Mouse (Mus musculus) ES-E14 (cell line): ENCODE results near the gene Tfdp2. TPM values are rescaled to one million over a fixed set of nuclear protein-coding genes. Genes with fewer than 3 reads are reported as not detected.
A peak's percentile ranks its signal among the peaks of the same experiment; 100 is the strongest.
"Not testable (repeated sequence)": the region's sequence is repeated elsewhere in the genome, so short reads cannot be mapped to it uniquely, and the experiment has no call there.

ENCODE experiments used
- DNase-seq: peaks from one replicate; pipeline ENCODE4 v3.0.0-alpha.2; 2013; ENCODE audit warnings: low read depth, low spot score
- H3K27ac ChIP-seq: 2 replicates; pipeline ENCODE4 v1.5.1; 2012; ENCODE audit warnings: low read depth, mild to moderate bottlenecking, low read length, moderate library complexity, mixed read lengths; ENCODE audit not compliant: poor library complexity, insufficient read depth, severe bottlenecking
- H3K36me3 ChIP-seq: 2 replicates; pipeline ENCODE4 v1.6.1; 2012; ENCODE audit warnings: mild to moderate bottlenecking, low read length, moderate library complexity, mixed read lengths; ENCODE audit not compliant: control insufficient read depth, poor library complexity, insufficient read depth, severe bottlenecking
- H3K4me1 ChIP-seq, 2 experiments: fragments of 150-350 bp in 1 of 2; sonication (generic) in 1 of 2; 2 replicates each; pipeline ENCODE4 v1.6.1; 2012; ENCODE audit warnings: low read length in 2 of 2, mild to moderate bottlenecking in 1 of 2, mixed read lengths in 1 of 2; ENCODE audit not compliant: control insufficient read depth in 2 of 2, insufficient read depth in 2 of 2, poor library complexity in 1 of 2
- H3K4me3 ChIP-seq, 2 experiments: fragments of 150-350 bp in 1 of 2; sonication (generic) in 1 of 2; 2 replicates each; pipeline ENCODE4 v1.5.1; 2012; ENCODE audit warnings: low read length in 2 of 2, low read depth in 1 of 2, mild to moderate bottlenecking in 1 of 2, mixed read lengths in 1 of 2; ENCODE audit not compliant: insufficient read depth in 1 of 2, poor library complexity in 1 of 2, severe bottlenecking in 1 of 2
- H3K9ac ChIP-seq: 2 replicates; pipeline ENCODE4 v1.6.1; 2012; ENCODE audit warnings: low read depth, mild to moderate bottlenecking, low read length, mixed read lengths; ENCODE audit not compliant: poor library complexity, insufficient read depth, severe bottlenecking
- H3K9me3 ChIP-seq: fragments of 150-350 bp; sonication (generic); 2 replicates; pipeline ENCODE4 v1.6.1; 2012; ENCODE audit warnings: low read depth, mild to moderate bottlenecking, low read length; ENCODE audit not compliant: control insufficient read depth, insufficient read depth
- CHD2 ChIP-seq: IDR thresholded peaks from 2 replicates; pipeline ENCODE4 v1.6.1; 2014; ENCODE audit warnings: mild to moderate bottlenecking, low read depth, low read length, inconsistent platforms
- HCFC1 ChIP-seq: IDR thresholded peaks from 2 replicates; pipeline ENCODE4 v1.6.1; 2012; ENCODE audit warnings: low read length, inconsistent platforms, borderline replicate concordance; ENCODE audit not compliant: insufficient read depth
- MAFK ChIP-seq: IDR thresholded peaks from 2 replicates; pipeline ENCODE4 v1.6.1; 2014; ENCODE audit warnings: mild to moderate bottlenecking, low read depth, low read length, inconsistent platforms; ENCODE audit not compliant: insufficient read depth
- ZC3H11A ChIP-seq: IDR thresholded peaks from 2 replicates; pipeline ENCODE4 v1.6.1; 2012; ENCODE audit warnings: low read depth, mild to moderate bottlenecking, inconsistent platforms, low read length, borderline replicate concordance
- ZNF384 ChIP-seq: IDR thresholded peaks from 2 replicates; pipeline ENCODE4 v1.6.1; 2012; ENCODE audit warnings: low read depth, low read length, inconsistent platforms
- in situ Hi-C, 2 experiments: fragments of 600-800 bp; cut with MboI; formaldehyde crosslinking; loops; one replicate each; pipeline ENCODE4 v1.15.1; 2025; ENCODE audit warnings: low sequenced_read_pairs in 2 of 2, inconsistent platforms in 1 of 2; ENCODE audit not compliant: unreplicated experiment in 2 of 2
- total RNA-seq: library from RNA; depleted of rRNA; stranded (reverse); fragments of 300-350 nt; gene quantifications from 2 replicates; pipeline ENCODE4 v1.2.3, GENCODE M21; 2012

The Tfdp2 gene
- total RNA-seq, 1 experiment = 45.6 TPM

DNA sequence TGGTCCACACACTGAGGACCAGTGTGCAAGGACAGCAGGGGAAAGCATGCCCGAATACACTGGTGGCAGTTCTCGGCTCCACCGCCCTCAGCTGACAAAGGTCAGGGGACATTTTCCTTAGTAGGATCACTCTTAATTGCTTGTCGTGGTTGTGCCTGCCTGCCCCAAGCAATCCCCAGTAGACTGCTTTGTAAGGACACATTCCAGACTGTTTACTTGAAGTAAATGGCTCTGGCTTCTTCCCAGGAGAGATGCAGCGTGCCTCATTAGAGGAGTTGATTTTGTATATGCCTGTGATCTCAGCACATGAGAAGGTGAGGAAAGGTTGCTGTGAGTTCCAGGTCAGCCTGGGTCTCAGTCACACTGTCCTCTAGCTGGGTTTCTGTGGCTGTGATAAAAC, 33.7 kb upstream of the Tfdp2 start:
- Histone ChIP-seq H3K27ac (peak overlapping the region; percentile 41; the same call in 1 of the 2 replicates), H3K4me1 (peaks cover 6 to 12% of the 10 kb centered on the region in 2 experiments)

DNA sequence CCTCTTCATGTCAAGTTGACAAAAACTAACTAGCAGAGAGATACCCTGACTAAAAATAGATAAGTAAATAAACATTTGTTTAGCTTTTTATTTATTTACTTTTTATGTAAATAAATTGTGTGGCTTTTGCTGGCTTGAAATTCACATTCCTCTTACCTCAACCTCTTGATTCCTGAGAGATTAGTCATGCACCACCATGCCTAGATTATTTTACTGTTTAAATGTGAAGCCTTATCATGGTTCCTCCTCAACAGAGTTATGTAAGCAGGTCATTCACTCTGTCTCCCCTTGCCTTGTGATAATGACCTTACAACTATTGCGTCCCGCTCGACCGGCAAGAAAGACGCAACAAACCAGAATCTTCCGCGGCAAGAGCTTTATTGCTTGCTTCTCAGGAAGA, 32.6 kb upstream of the Tfdp2 start:
- TF ChIP-seq HCFC1 = no peak
- TF ChIP-seq ZC3H11A = no peak
- no peak for TF ChIP-seq CHD2
- TF ChIP-seq MAFK = no peak
- TF ChIP-seq ZNF384 = no peak
- Histone ChIP-seq H3K4me3 (peak overlapping the region in 1 of 2 experiments; percentile 20; a peak in 2 of 4 replicates), H3K9ac (0 out of 2 replicates have a peak overlapping the region, but pooled peaks have one; percentile 7), H3K36me3 (peaks cover 9% of the 10 kb centered on the region; the same call in 1 of the 2 replicates), H3K27ac (peak overlapping the region; percentile 51), H3K9me3 (no peaks in the 10 kb centered on the region), H3K4me1 (peaks cover 6 to 12% of the 10 kb centered on the region in 2 experiments)
- in situ Hi-C loops = no loop called here
- DNase-seq = no peak

More for the DNA sequence above, 33.7 kb upstream of the Tfdp2 start:
- H3K9me3 ChIP-seq = no peaks in the 10 kb centered on the region
- no peak for TF ChIP-seq HCFC1
- TF ChIP-seq ZNF384 = no peak
- no peak for TF ChIP-seq CHD2
- TF ChIP-seq MAFK = no peak
- no peak for TF ChIP-seq ZC3H11A
- peak overlapping the region in 1 of 2 experiments; percentile 5; a peak in 1 of 4 replicates for H3K4me3 ChIP-seq
- no peak overlapping the region for H3K9ac ChIP-seq
- in situ Hi-C loops = no loop called here
- H3K36me3 ChIP-seq = peaks cover 13% of the 10 kb centered on the region; the same call in 1 of the 2 replicates
- DNase-seq = no peak

DNA sequence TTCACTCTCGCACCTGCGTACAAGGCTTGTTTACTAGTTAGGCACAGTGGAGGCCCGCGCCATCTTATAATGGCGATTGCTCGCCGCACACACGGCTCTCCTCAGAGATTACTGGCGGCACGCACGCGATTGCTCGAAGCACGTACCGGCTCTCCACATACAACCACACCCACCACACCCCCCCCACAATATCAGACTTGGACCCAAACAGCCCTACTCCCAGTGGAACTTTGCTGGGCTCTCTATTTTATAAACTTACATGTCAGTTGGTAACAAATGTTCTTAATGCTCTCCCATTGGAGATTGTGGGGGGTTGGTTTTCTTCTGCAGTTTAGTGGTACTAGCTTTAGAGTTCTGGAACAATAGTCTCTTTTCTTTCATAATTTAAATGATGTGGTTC, 32.1 kb upstream of the Tfdp2 start:
- H3K9ac ChIP-seq, in situ Hi-C loops, H3K4me3 ChIP-seq: not testable (repeated sequence)

DNA sequence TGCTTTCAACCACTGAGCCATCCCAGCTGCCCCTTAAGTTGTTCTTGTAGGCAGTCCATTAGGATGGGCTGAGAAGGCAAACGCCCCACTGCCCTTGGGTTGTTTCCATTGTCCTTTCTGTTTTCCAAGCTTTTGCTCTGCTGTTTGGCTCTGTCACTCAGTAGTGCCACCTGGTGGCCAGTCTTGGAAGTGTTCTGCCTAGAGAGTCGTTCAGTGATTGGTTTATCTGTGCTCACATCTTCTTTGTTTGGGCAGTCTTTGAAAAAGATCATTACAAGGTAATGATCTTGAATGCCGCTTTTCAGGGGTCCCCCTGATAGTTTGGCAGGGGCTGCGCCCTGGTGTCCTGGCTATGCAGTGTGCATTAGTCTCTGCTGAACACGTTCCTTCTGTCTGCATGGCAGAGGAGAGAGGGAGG, 28.9 kb upstream of the Tfdp2 start:
- peak; percentile 89 for DNase-seq
- peaks cover 8% of the 10 kb centered on the region for H3K36me3 ChIP-seq
- peaks cover 6 to 8% of the 10 kb centered on the region in 2 experiments; a peak in 3 of 4 replicates for H3K4me1 ChIP-seq
- no peaks in the 10 kb centered on the region for H3K9me3 ChIP-seq
- TF ChIP-seq ZC3H11A (0 out of 2 replicates have a peak, but pooled peaks have one; percentile 16), MAFK (no peak), HCFC1 (no peak), ZNF384 (no peak), CHD2 (no peak)
- H3K9ac ChIP-seq = no peak overlapping the region
- in situ Hi-C loops = no loop called here
- no peak overlapping the region for H3K27ac ChIP-seq
- no peak overlapping the region for H3K4me3 ChIP-seq

More for the DNA sequence above, 32.1 kb upstream of the Tfdp2 start:
- peaks cover 6 to 12% of the 10 kb centered on the region in 2 experiments for H3K4me1 ChIP-seq
- DNase-seq, H3K36me3 ChIP-seq, H3K9me3 ChIP-seq: not testable (repeated sequence)
- H3K27ac ChIP-seq = peak overlapping the region; percentile 76; the same call in 1 of the 2 replicates

DNA sequence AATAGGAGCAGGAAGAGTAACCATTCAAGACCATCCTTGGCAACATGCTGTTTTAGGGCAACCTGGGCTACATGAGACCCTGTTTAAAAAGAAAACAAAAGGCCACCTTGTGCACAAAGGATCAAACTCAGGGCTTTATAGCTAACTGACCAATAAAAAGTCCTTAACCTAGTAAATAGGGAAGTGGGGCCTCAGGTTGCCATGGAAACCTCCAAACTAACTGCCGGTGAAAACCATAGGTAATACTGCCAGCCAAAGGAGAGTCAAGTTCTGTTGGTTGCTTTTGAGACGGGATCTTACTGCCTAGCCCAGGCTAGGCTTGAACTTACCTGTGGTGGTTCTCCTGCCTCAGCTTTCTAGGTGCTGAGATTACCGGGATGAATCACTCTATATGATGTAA, 25.5 kb upstream of the Tfdp2 start:
- Histone ChIP-seq H3K4me3 (no peak overlapping the region), H3K4me1 (peaks cover 3 to 4% of the 10 kb centered on the region in 2 experiments; a peak in 1 of 4 replicates), H3K9me3 (no peaks in the 10 kb centered on the region), H3K27ac (no peak overlapping the region), H3K36me3 (peaks cover 2% of the 10 kb centered on the region), H3K9ac (no peak overlapping the region)
- in situ Hi-C loops = no loop called here
- TF ChIP-seq CHD2 (no peak), MAFK (no peak), HCFC1 (no peak), ZC3H11A (no peak), ZNF384 (no peak)
- DNase-seq = no peak
